Mouse (Mus musculus) adrenal gland (tissue): ENCODE results near the gene Esyt1.

Experiments
- intact Hi-C: fragments of 180-260 bp; cut with DNase I; formaldehyde crosslinking; loops from one replicate; pipeline ENCODE4 v1.15.1; 2025
- microRNA-seq, 2 experiments: library from miRNA; unstranded; fragments of <30 nt; microRNA quantifications; one replicate each; pipeline ENCODE4; 2019

Esyt1 gene

GRCm38 (mm10) chr10:128490232-128490631 lies 35.4 kb downstream of the Esyt1 start:
- intact Hi-C loops = loop anchor here (5.0 kb wide), 1 partner anchor 33 kb away; the partner anchor contains the start of gene Smarcc2

- intact Hi-C loops = loop anchor here (5.0 kb wide), 1 partner anchor 32 kb away; the partner anchor contains the start of gene Smarcc2
Measured at GRCm38 (mm10) chr10:128489785-128490184, 35.9 kb downstream of the Esyt1 start.

- intact Hi-C loops = no loop called here
Measured at GRCm38 (mm10) chr10:128489380-128489779, 36.3 kb downstream of the Esyt1 start.

GRCm38 (mm10) chr10:128488776-128489175 lies 36.9 kb downstream of the Esyt1 start:
- intact Hi-C loops = no loop called here

GRCm38 (mm10) chr10:128487861-128488712 lies 37.6 kb downstream of the Esyt1 start:
- intact Hi-C loops = no loop called here

- intact Hi-C loops = no loop called here
Measured at GRCm38 (mm10) chr10:128486370-128486769, 39.3 kb downstream of the Esyt1 start.

- intact Hi-C loops = no loop called here
Measured at GRCm38 (mm10) chr10:128474366-128474765, 51.3 kb downstream of the Esyt1 start.

- intact Hi-C loops = no loop called here
Measured at GRCm38 (mm10) chr10:128460270-128460630, 65.4 kb downstream of the Esyt1 start.

Small RNA genes within 50 kb of the gene (microRNA-seq; reads per million reads assigned to microRNA genes)
- 0 reads per million in 2 experiments for gene Gm47275
- 0.12 to 0.46 reads per million in 2 experiments for gene Mir6916
